Mouse (Mus musculus): ENCODE measurements around the gene Kctd14.

- TF ChIP-seq CTCF (IDR thresholded peaks at IDR 0.05) (no peak), EP300 (IDR thresholded peaks at IDR 0.05) (no peak)
Observed at GRCm38 (mm10) chr7:97414915-97415687, 36.0 kb upstream of the Kctd14 start.

Measured in lung, postnatal 0 days (tissue).